Mouse (Mus musculus) midbrain, embryonic 11.5 days (tissue): Measurements from ENCODE around the gene Glo1. TPM values are rescaled to one million over a fixed set of nuclear protein-coding genes. Genes with fewer than 3 reads are reported as not detected.
"Not testable (repeated sequence)": the region's sequence is repeated elsewhere in the genome, so short reads cannot be mapped to it uniquely, and the experiment has no call there.

ENCODE experiments used
- ATAC-seq: fragments of 200-750 bp; cut with Nextera tagmentation; 2 replicates; pipeline ENCODE4 v1.8.0; 2017; ENCODE audit warnings: moderate TSS enrichment, moderate library complexity; ENCODE audit not compliant: low FRiP score
- DNase-seq: peaks from one replicate; pipeline ENCODE4 v3.0.0; 2015; ENCODE audit warnings: low spot score; ENCODE audit errors: missing footprints
- H3K27ac ChIP-seq: fragments of 300-500 bp; sonication (generic); 2 replicates; pipeline ENCODE4 v1.5.1; 2014; ENCODE audit warnings: low read depth, low read length
- H3K27me3 ChIP-seq: fragments of 300-500 bp; sonication (generic); 2 replicates; pipeline ENCODE4 v1.6.1; 2014; ENCODE audit warnings: mild to moderate bottlenecking, low read length, moderate library complexity, mixed read lengths; ENCODE audit not compliant: control insufficient read depth, insufficient read depth
- H3K36me3 ChIP-seq: fragments of 300-500 bp; sonication (generic); 2 replicates; pipeline ENCODE4 v1.6.1; 2014; ENCODE audit warnings: mild to moderate bottlenecking, low read length, moderate library complexity, mixed read lengths; ENCODE audit not compliant: control insufficient read depth, insufficient read depth
- H3K4me1 ChIP-seq: fragments of 300-500 bp; sonication (generic); 2 replicates; pipeline ENCODE4 v1.6.1; 2014; ENCODE audit warnings: low read length; ENCODE audit not compliant: control insufficient read depth, insufficient read depth
- H3K4me2 ChIP-seq: fragments of 300-500 bp; sonication (generic); 2 replicates; pipeline ENCODE4 v1.6.1; 2014; ENCODE audit warnings: mild to moderate bottlenecking, moderate library complexity
- H3K4me3 ChIP-seq: fragments of 300-500 bp; sonication (generic); 2 replicates; pipeline ENCODE4 v1.5.1; 2014; ENCODE audit warnings: low read depth, low read length
- H3K9ac ChIP-seq: fragments of 300-500 bp; sonication (generic); 2 replicates; pipeline ENCODE4 v1.6.1; 2014; ENCODE audit warnings: low read length
- H3K9me3 ChIP-seq: fragments of 300-500 bp; sonication (generic); 2 replicates; pipeline ENCODE4 v1.6.1; 2016; ENCODE audit warnings: low read length; ENCODE audit not compliant: control insufficient read depth
- WGBS: fragments of 180-500 bp; shearing (Covaris S2); extraction: QIAGEN DNeasy Blood & Tissue Kit; methylation state at CpG from one replicate; pipeline ENCODE4 v1.1.7; 2014; 5-methylcytosine and 5-hydroxymethylcytosine counted together
- polyA plus RNA-seq: library from polyadenylated mRNA; unstranded; fragments of >200 nt; fragmentation: Nextera tagmentation; extraction: Ambion mirVana; gene quantifications from 2 replicates; pipeline ENCODE4 v1.2.1, GENCODE M21; 2014

The Glo1 gene
- 277 and 302 TPM in 2 replicates for polyA plus RNA-seq

GRCm38 (mm10) chr17:30626719-30627118 is at the start of gene Glo1:
Glo1 (minus strand) TSS chr17:30626871.
- not testable (repeated sequence) for H3K9ac ChIP-seq, ATAC-seq, DNase-seq, H3K27me3 ChIP-seq, H3K4me1 ChIP-seq, H3K9me3 ChIP-seq, H3K36me3 ChIP-seq, H3K27ac ChIP-seq, H3K4me2 ChIP-seq, H3K4me3 ChIP-seq
- WGBS, result no CpG with 5 or more reads among the region's 20 CpGs

- DNase-seq (no peak), ATAC-seq (no peak)
- no peaks in the 10 kb centered on the region for H3K4me1 ChIP-seq
- no peak overlapping the region for H3K4me3 ChIP-seq
- no peaks in the 10 kb centered on the region for H3K27me3 ChIP-seq
- no peak overlapping the region for H3K27ac ChIP-seq
- H3K36me3 ChIP-seq, result no peaks in the 10 kb centered on the region; the same call in 1 of the 2 replicates
- H3K4me2 ChIP-seq, result no peak overlapping the region
- H3K9ac ChIP-seq, result no peak overlapping the region
- no peaks in the 10 kb centered on the region for H3K9me3 ChIP-seq
- 91% methylated on average over 9 of the region's 9 CpGs for WGBS
Observed at GRCm38 (mm10) chr17:30675021-30675740, 48.5 kb upstream of the Glo1 start.

- Histone ChIP-seq H3K36me3 (no peaks in the 10 kb centered on the region; the same call in 1 of the 2 replicates), H3K27me3 (no peaks in the 10 kb centered on the region), H3K9ac (no peak overlapping the region), H3K4me2 (no peak overlapping the region), H3K27ac (no peak overlapping the region), H3K4me3 (no peak overlapping the region), H3K4me1 (no peaks in the 10 kb centered on the region), H3K9me3 (no peaks in the 10 kb centered on the region)
- DNase-seq (no peak), ATAC-seq (no peak)
- WGBS, result 90% methylated on average over 6 of the region's 6 CpGs
Observed at GRCm38 (mm10) chr17:30673023-30673422, 46.4 kb upstream of the Glo1 start.

GRCm38 (mm10) chr17:30672556-30672955 is 45.9 kb upstream of the Glo1 start:
- Histone ChIP-seq H3K4me2 (no peak overlapping the region), H3K4me1 (no peaks in the 10 kb centered on the region), H3K27me3 (no peaks in the 10 kb centered on the region), H3K4me3 (no peak overlapping the region), H3K27ac (no peak overlapping the region), H3K9me3 (no peaks in the 10 kb centered on the region), H3K36me3 (no peaks in the 10 kb centered on the region; the same call in 1 of the 2 replicates), H3K9ac (no peak overlapping the region)
- DNase-seq (no peak), ATAC-seq (no peak)
- WGBS, result 75% methylated on average over 4 of the region's 4 CpGs

GRCm38 (mm10) chr17:30664856-30665255 is 38.2 kb upstream of the Glo1 start:
- H3K27ac ChIP-seq, result no peak overlapping the region
- no peak for DNase-seq
- no peak overlapping the region for H3K4me3 ChIP-seq
- no peak for ATAC-seq
- H3K36me3 ChIP-seq, result no peaks in the 10 kb centered on the region
- no peaks in the 10 kb centered on the region for H3K9me3 ChIP-seq
- WGBS, result 80% methylated on average over 5 of the region's 5 CpGs
- no peak overlapping the region for H3K9ac ChIP-seq
- no peaks in the 10 kb centered on the region for H3K4me1 ChIP-seq
- H3K27me3 ChIP-seq, result no peaks in the 10 kb centered on the region
- H3K4me2 ChIP-seq, result no peak overlapping the region

GRCm38 (mm10) chr17:30663170-30663569 is 36.5 kb upstream of the Glo1 start:
- Histone ChIP-seq H3K4me3 (no peak overlapping the region), H3K27me3 (no peaks in the 10 kb centered on the region), H3K9ac (no peak overlapping the region), H3K9me3 (no peaks in the 10 kb centered on the region), H3K4me2 (no peak overlapping the region), H3K4me1 (no peaks in the 10 kb centered on the region), H3K27ac (no peak overlapping the region), H3K36me3 (no peaks in the 10 kb centered on the region)
- ATAC-seq (no peak), DNase-seq (no peak)
- WGBS, result 90% methylated on average over 8 of the region's 8 CpGs

GRCm38 (mm10) chr17:30662131-30662530 is 35.5 kb upstream of the Glo1 start:
- WGBS, result 83% methylated on average over 8 of the region's 8 CpGs
- Histone ChIP-seq H3K4me3 (no peak overlapping the region), H3K4me1 (no peaks in the 10 kb centered on the region), H3K9me3 (no peaks in the 10 kb centered on the region), H3K4me2 (no peak overlapping the region), H3K36me3 (no peaks in the 10 kb centered on the region), H3K9ac (no peak overlapping the region), H3K27ac (no peak overlapping the region), H3K27me3 (no peaks in the 10 kb centered on the region)
- no peak for DNase-seq
- ATAC-seq, result no peak

GRCm38 (mm10) chr17:30658152-30658544 is 31.5 kb upstream of the Glo1 start:
- Histone ChIP-seq H3K9me3 (no peaks in the 10 kb centered on the region), H3K9ac (peak overlapping the region; percentile 57), H3K36me3 (no peaks in the 10 kb centered on the region), H3K27ac (no peak overlapping the region), H3K27me3 (no peaks in the 10 kb centered on the region), H3K4me3 (peak overlapping the region; percentile 30), H3K4me1 (no peaks in the 10 kb centered on the region), H3K4me2 (peak overlapping the region; percentile 45)
- ATAC-seq, result peak; percentile 50; the same call in 1 of the 2 replicates
- 13% methylated on average over 13 of the region's 13 CpGs for WGBS
- DNase-seq, result peak; percentile 92

GRCm38 (mm10) chr17:30657530-30658151 is 31.0 kb upstream of the Glo1 start:
- ATAC-seq (no peak), DNase-seq (peak; percentile 85)
- peak overlapping the region; percentile 30 for H3K4me3 ChIP-seq
- no peak overlapping the region for H3K27ac ChIP-seq
- H3K4me1 ChIP-seq, result no peaks in the 10 kb centered on the region
- H3K9me3 ChIP-seq, result no peaks in the 10 kb centered on the region
- no peaks in the 10 kb centered on the region for H3K27me3 ChIP-seq
- H3K9ac ChIP-seq, result peak overlapping the region; percentile 57
- H3K4me2 ChIP-seq, result peak overlapping the region; percentile 45
- 65% methylated on average over 8 of the region's 8 CpGs for WGBS
- H3K36me3 ChIP-seq, result no peaks in the 10 kb centered on the region
